Mouse (Mus musculus) stomach, adult 2 months (tissue): Measurements from ENCODE around the gene Ucn2. TPM values are rescaled to one million over a fixed set of nuclear protein-coding genes. Genes with fewer than 3 reads are reported as not detected.

Source experiments
- polyA plus RNA-seq: library from polyadenylated mRNA; depleted of rRNA; stranded (reverse); fragments of >200 nt; gene quantifications from 2 replicates; pipeline ENCODE4 v1.2.3, GENCODE M21; 2012; rRNA removed

The Ucn2 gene
- polyA plus RNA-seq, result 0.29 and 0.97 TPM in 2 replicates

GRCm38 (mm10) chr9:108985710-108986109 is at the start of gene Ucn2:
Ucn2 (plus strand) TSS chr9:108986010.

DNA sequence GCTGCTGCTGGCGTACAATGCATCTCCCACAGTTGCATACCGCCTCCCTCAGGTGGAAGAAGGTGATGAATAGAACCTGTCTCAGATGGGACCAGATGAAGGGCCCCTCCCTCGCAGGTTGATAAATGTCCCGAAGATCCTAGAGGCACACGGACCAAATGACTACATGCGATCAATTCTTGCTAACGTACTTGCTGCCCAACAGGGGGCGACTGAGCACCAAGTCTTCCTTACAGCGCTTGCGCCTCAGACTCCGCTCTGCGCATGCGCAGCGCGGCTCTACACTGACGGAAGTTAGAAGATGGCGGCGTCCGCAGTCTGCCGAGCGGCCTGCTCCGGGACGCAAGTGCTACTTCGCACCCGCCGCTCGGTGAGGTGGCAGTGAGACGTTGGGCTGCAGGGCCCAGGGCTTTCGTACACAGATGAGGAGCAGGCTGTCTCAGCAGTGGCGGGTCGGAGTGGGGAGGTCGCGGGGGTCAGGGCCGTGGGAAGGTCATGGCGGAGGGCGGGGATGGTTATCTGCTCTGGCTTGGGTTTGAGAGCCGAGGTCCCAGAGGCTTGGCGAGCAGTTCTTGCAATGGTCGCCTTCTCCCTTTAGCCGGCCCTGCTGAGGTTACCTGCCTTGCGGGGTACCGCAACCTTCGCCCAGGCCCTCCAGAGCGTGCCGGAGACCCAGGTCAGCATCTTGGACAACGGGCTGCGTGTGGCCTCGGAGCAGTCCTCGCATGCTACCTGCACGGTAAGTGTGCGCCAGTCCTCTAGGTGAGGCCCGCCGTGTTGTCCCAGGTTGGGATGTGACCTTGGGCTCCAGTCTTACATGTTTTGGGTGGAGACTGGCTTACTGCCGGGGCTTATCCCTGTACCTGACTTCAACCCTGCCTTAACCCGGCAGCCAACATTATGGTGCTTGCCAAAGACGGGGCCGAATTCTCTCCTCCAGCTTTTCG is 49.1 kb upstream of the Ucn2 start, which contains the start of gene Uqcrc1:
TSS of gene Uqcrc1 (plus strand) at position 216 of the 947 bp plus-strand sequence.

GRCm38 (mm10) chr9:108953081-108953636 is 32.7 kb upstream of the Ucn2 start, which contains the start of gene Col7a1:
Col7a1 (plus strand) TSS chr9:108953586.

DNA sequence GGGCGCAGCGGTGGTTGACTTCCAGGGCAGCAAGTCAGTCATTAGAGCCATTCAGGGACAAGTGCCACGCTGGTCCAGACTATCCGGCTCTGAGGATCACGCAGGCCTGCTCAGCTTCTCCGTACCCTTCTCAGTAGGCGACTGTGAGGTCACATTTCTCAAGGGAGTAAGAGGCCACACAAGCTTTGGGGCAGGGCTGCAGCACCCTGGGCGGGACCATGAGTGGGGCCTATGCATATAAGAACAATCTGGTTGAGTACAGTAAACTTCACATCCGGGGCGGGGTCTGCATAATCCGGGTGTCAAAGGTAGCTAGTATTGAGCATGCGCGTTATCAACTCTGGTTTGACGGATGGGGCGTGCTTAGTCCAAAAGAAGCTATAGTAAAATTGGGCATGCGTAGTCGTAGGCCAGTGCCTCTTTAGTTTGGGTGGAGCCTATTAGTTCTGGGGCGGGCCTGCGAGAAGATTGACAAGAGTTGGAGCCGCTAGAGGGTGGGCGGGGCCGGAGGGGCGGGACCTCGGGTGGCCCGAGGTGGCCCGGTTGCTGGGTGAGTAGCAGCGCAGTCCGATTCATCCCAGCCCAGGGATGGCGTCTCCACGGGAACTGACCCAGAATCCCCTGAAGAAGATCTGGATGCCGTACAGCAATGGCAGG is 5.7 kb downstream of the Ucn2 start, which contains the start of gene Pfkfb4:
TSS of gene Pfkfb4 (plus strand) at position 351 of the 657 bp plus-strand sequence.

Other genes starting within 250 kb of the Ucn2 start
- 37.1 and 45.1 TPM in 2 replicates for gene Ip6k2, start 202.2 kb upstream of the Ucn2 start, polyA plus RNA-seq
- gene Nckipsd, start 177.6 kb upstream of the Ucn2 start, polyA plus RNA-seq, result 14.5 and 38.1 TPM in 2 replicates
- 0.62 and 1.5 TPM in 2 replicates for gene Celsr3, start 159.7 kb upstream of the Ucn2 start, polyA plus RNA-seq
- gene Slc26a6, start 132.7 kb upstream of the Ucn2 start, polyA plus RNA-seq, result 27.7 and 31.3 TPM in 2 replicates
- gene Tmem89, start 71.4 kb upstream of the Ucn2 start, polyA plus RNA-seq, result 1.3 and 2.6 TPM in 2 replicates
- 444 and 570 TPM in 2 replicates for gene Uqcrc1, start 49.4 kb upstream of the Ucn2 start, polyA plus RNA-seq
- gene Col7a1, start 32.4 kb upstream of the Ucn2 start, polyA plus RNA-seq, result 4.0 and 9.4 TPM in 2 replicates
- gene Pfkfb4, start 5.8 kb downstream of the Ucn2 start, polyA plus RNA-seq, result 12.2 and 14.2 TPM in 2 replicates
- gene Shisa5, start 52.6 kb downstream of the Ucn2 start, polyA plus RNA-seq, result 371 and 418 TPM in 2 replicates
- gene Trex1, start 73.7 kb downstream of the Ucn2 start, polyA plus RNA-seq, result 42.3 and 70.1 TPM in 2 replicates
- gene Atrip, start 88.1 kb downstream of the Ucn2 start, polyA plus RNA-seq, result 5.3 and 8.5 TPM in 2 replicates
- 2.9 and 3.4 TPM in 2 replicates for gene Ccdc51, start 96.5 kb downstream of the Ucn2 start, polyA plus RNA-seq
- 2.6 and 3.2 TPM in 2 replicates for gene Tma7, start 96.6 kb downstream of the Ucn2 start, polyA plus RNA-seq
- 6.5 and 9.5 TPM in 2 replicates for gene Plxnb1, start 109.4 kb downstream of the Ucn2 start, polyA plus RNA-seq
- gene Fbxw21, start 176.0 kb downstream of the Ucn2 start, polyA plus RNA-seq, result not detected in 2 replicates
- gene Fbxw13, start 210.0 kb downstream of the Ucn2 start, polyA plus RNA-seq, result not detected in 2 replicates
- gene Fbxw20, start 248.7 kb downstream of the Ucn2 start, polyA plus RNA-seq, result not detected in 2 replicates